Mouse (Mus musculus): ENCODE measurements at regions not wholly inside any gene's neighbourhood (a gene's known extent, or its start where the extent isn't known, plus 50 kb on each side); places are given as distances from the start of the nearest gene placed in this dataset.

DNA sequence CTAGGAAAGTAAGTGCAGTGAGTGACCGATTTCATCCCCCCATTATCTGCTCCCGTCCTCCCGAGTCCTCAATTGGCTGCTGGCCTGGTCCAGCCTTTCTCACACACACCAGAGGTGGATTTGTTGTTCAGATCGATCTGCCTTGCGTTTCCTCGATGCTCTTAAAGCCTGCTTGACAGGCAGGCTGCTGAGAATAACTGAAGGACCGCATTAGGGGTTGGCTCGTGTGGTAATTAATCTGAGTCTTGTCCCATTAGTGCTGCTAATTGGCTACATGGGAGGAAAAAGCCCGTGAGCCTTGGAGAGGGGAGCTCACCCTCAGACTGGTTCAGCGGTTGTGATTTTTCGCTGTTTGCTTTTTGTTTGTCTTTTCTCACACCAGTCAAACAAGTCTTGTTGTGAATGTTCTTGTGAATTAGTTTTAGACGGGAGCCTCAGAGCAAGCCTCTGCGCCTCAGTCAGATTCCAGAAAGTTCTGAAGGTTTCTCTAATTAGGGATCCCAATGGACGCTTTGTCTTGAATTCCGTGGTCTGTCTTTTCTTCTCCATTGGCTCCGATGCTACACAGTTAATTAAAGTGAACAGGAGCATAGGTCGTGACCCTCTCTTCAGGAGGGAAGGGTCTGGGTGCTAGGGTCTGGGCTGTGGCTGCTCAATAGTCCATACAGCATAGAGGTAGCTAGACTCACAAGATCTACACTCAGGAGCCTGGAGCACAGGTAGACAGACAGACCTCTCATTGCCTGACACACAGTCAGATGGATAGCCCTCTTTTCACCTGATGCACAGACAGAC is 226.1 kb upstream of the BB014433 start:
- no peak for TF ChIP-seq POLR2A (IDR thresholded peaks at IDR 0.05; ENCODE audit: control insufficient read depth, low read depth, low read length)
- no peak for TF ChIP-seq CTCF (IDR thresholded peaks at IDR 0.05; ENCODE audit: control insufficient read depth, insufficient read depth, insufficient replicate concordance, low read depth, low read length)
- no peaks in the 10 kb centered on the region for H3K27me3 ChIP-seq (ENCODE audit: control insufficient read depth, insufficient read depth, low read length)
- no peaks in the 10 kb centered on the region for H3K4me1 ChIP-seq (ENCODE audit: control insufficient read depth, insufficient read depth, low read length)
- H3K4me3 ChIP-seq (ENCODE audit: control insufficient read depth, low read depth, low read length) = no peak overlapping the region
- no peak overlapping the region for H3K27ac ChIP-seq (ENCODE audit: control insufficient read depth, insufficient read depth, low read depth, low read length)
- no peaks in the 10 kb centered on the region for H3K36me3 ChIP-seq (ENCODE audit: control insufficient read depth, insufficient read depth, low read length)

DNA sequence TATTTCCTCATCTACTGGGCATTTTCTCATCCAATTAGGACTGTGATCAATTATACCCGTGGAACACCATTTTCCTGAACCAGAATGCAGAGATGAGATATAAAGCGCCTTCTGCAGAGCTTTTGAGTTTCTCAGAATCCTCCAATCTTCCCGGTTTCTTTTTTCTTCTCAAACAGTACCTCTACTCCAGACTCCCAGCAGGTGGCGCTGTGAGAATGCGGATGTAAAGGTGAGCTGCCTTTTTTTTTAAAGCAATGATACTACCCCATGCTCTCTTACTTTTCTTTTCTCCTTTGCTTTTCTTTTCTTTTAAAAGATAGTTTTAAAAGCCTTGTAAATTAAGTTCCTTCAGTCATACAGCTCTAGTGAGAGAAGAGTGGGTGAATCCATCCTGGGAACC is 224.4 kb upstream of the BB014433 start:
- no peak overlapping the region for H3K27ac ChIP-seq (ENCODE audit: control insufficient read depth, insufficient read depth, low read depth, low read length)
- TF ChIP-seq CTCF (IDR thresholded peaks at IDR 0.05; ENCODE audit: control insufficient read depth, insufficient read depth, insufficient replicate concordance, low read depth, low read length) (no peak), POLR2A (IDR thresholded peaks at IDR 0.05; ENCODE audit: control insufficient read depth, low read depth, low read length) (no peak)
- no peaks in the 10 kb centered on the region for H3K36me3 ChIP-seq (ENCODE audit: control insufficient read depth, insufficient read depth, low read length)
- H3K4me1 ChIP-seq (ENCODE audit: control insufficient read depth, insufficient read depth, low read length) = no peaks in the 10 kb centered on the region
- H3K4me3 ChIP-seq (ENCODE audit: control insufficient read depth, low read depth, low read length) = no peak overlapping the region
- no peaks in the 10 kb centered on the region for H3K27me3 ChIP-seq (ENCODE audit: control insufficient read depth, insufficient read depth, low read length)

DNA sequence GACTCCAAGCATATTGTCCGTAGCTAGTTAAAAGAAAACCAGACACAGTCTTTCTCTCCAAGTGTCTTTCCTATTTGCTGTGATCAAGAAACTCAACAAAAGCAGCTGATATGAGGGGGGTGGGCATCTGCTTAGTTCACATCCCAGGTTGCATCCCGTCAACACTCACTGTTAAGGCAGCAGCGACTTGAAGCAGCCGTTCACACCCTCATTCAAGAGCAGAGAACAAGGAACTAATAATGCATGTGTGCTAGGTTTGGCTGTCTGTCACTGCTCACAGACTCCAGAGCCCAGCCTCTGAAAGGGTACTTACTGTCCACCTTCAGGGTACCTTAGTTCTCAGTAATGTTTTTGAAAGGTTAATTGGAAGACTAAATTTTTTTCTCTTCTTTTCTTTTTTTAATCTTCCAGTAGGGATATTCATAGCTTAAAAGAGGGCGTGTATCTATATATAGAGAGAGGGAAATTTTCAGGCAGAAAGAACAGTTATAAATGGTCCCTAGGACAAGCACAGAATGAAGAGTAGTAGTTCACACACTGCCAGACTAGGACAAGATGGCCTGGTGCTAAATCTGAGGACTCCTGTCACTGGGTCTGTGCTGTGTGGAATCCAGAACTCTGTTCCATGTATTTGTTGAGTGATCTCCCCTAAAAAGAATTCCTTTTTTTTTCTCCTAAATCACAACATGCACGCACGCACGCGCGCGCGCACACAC is 199.1 kb upstream of the BB014433 start:
- Histone ChIP-seq H3K27me3 (ENCODE audit: control insufficient read depth, insufficient read depth, low read length) (no peaks in the 10 kb centered on the region), H3K4me1 (ENCODE audit: control insufficient read depth, insufficient read depth, low read length) (no peaks in the 10 kb centered on the region), H3K27ac (ENCODE audit: control insufficient read depth, insufficient read depth, low read depth, low read length) (no peak overlapping the region), H3K36me3 (ENCODE audit: control insufficient read depth, insufficient read depth, low read length) (no peaks in the 10 kb centered on the region), H3K4me3 (ENCODE audit: control insufficient read depth, low read depth, low read length) (no peak overlapping the region)
- TF ChIP-seq CTCF (IDR thresholded peaks at IDR 0.05; ENCODE audit: control insufficient read depth, insufficient read depth, insufficient replicate concordance, low read depth, low read length) = no peak
- TF ChIP-seq POLR2A (IDR thresholded peaks at IDR 0.05; ENCODE audit: control insufficient read depth, low read depth, low read length) = no peak

DNA sequence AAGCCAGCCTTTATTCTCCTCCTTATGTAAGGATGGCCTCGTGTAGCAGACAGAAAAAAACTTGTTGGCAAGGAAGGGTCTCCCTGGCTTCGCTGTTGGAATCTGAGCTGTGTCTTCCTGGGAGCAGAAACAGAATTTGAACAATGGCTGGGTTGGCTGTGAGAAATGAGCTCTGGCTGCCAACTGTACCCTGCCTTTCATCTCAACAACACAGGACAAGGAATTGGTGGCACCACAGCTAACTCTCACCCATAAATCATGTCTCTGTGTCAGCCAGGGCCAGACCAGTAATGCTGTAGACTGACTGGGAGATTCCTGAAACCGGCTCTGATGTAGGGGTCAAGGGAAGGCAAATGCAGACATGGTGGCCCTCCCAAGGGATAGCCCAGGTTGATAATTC is 189.5 kb upstream of the BB014433 start:
- no peak for TF ChIP-seq CTCF (IDR thresholded peaks at IDR 0.05; ENCODE audit: control insufficient read depth, insufficient read depth, insufficient replicate concordance, low read depth, low read length)
- no peak for TF ChIP-seq POLR2A (IDR thresholded peaks at IDR 0.05; ENCODE audit: control insufficient read depth, low read depth, low read length)
- no peak overlapping the region for H3K27ac ChIP-seq (ENCODE audit: control insufficient read depth, insufficient read depth, low read depth, low read length)

DNA sequence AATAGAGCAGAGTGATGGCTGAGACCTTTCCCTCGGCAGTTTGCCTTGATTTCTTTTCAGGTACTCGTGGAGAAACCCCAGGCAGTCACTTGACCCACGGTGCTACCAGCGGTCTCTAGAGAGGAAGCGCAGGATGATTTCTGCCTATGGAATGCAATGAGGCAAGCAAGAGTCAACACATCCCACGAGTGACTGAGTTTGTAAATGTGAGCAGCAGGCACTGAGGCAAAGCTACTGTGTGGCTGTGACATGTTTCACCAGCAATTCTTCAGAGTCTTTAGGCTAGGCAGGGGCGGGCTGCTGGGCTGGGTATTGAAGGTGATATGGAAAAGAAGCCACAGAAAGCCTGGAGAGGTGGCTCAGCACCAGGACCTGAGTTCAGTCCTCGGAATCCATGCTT is 187.4 kb upstream of the BB014433 start:
- H3K36me3 ChIP-seq (ENCODE audit: control insufficient read depth, insufficient read depth, low read length) = no peaks in the 10 kb centered on the region
- H3K27ac ChIP-seq (ENCODE audit: control insufficient read depth, insufficient read depth, low read depth, low read length) = no peak overlapping the region
- H3K4me1 ChIP-seq (ENCODE audit: control insufficient read depth, insufficient read depth, low read length) = no peaks in the 10 kb centered on the region
- H3K27me3 ChIP-seq (ENCODE audit: control insufficient read depth, insufficient read depth, low read length) = no peaks in the 10 kb centered on the region
- H3K4me3 ChIP-seq (ENCODE audit: control insufficient read depth, low read depth, low read length) = no peak overlapping the region
- TF ChIP-seq POLR2A (IDR thresholded peaks at IDR 0.05; ENCODE audit: control insufficient read depth, low read depth, low read length) (no peak), CTCF (IDR thresholded peaks at IDR 0.05; ENCODE audit: control insufficient read depth, insufficient read depth, insufficient replicate concordance, low read depth, low read length) (no peak)

More for the DNA sequence above, 189.5 kb upstream of the BB014433 start:
- no peaks in the 10 kb centered on the region for H3K36me3 ChIP-seq (ENCODE audit: control insufficient read depth, insufficient read depth, low read length)
- no peaks in the 10 kb centered on the region for H3K4me1 ChIP-seq (ENCODE audit: control insufficient read depth, insufficient read depth, low read length)
- H3K27me3 ChIP-seq (ENCODE audit: control insufficient read depth, insufficient read depth, low read length) = no peaks in the 10 kb centered on the region
- H3K4me3 ChIP-seq (ENCODE audit: control insufficient read depth, low read depth, low read length) = no peak overlapping the region

DNA sequence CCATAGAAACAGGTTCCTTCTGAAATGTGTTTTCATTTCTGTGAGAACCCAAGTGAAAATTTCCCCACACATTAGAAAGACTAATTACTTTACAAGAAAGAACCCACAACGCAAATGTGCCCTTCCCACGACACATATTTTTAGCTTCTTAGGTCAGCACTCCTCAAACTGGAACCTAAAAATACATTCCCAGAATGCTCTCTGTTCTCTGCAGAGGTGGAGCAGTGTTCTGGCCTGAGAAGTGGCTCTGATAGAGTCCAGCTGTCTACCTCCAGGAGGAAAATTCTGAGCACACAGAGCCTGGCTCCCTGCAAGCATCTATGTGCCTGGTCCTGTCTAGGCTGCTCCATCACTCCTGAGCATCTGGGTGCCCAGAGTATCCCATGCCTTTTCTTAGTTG is 184.3 kb upstream of the BB014433 start:
- H3K4me3 ChIP-seq (ENCODE audit: control insufficient read depth, low read depth, low read length) = no peak overlapping the region
- TF ChIP-seq CTCF (IDR thresholded peaks at IDR 0.05; ENCODE audit: control insufficient read depth, insufficient read depth, insufficient replicate concordance, low read depth, low read length) = no peak
- no peak for TF ChIP-seq POLR2A (IDR thresholded peaks at IDR 0.05; ENCODE audit: control insufficient read depth, low read depth, low read length)
- no peaks in the 10 kb centered on the region for H3K36me3 ChIP-seq (ENCODE audit: control insufficient read depth, insufficient read depth, low read length)
- H3K27ac ChIP-seq (ENCODE audit: control insufficient read depth, insufficient read depth, low read depth, low read length) = no peak overlapping the region
- no peaks in the 10 kb centered on the region for H3K27me3 ChIP-seq (ENCODE audit: control insufficient read depth, insufficient read depth, low read length)
- H3K4me1 ChIP-seq (ENCODE audit: control insufficient read depth, insufficient read depth, low read length) = no peaks in the 10 kb centered on the region

DNA sequence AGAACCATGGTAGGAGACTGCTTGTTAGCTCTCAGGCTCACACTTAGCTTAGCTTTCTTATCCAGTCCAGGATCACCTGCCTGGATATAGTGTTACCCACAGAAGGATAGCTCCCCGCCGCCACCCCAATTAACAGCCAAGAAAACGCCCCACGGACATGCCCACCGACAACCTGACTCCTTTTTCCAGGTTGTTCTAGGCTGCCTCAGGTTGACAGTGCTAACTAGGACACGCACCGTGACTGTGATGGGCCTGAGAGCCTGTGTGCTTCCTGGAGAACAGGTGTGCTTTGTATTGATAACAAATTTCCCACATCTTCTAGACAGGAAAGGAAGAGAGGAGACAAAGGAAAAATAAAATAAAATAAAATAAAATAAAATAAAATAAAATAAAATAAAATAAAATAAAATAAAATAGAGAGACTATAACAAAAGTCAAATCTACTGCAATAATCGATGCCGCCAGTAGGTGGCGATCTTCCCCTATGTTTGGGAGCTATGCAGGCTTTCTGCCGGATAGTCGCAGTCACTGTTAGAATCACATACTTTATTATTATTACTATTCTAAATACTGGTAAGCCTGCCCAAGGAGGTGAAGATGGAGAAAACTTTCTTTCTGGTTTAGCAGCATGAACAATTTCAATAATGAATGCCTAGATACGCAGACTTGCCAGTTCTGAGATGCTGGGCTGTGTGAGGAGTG is 175.5 kb upstream of the BB014433 start:
- no peaks in the 10 kb centered on the region for H3K4me1 ChIP-seq (ENCODE audit: control insufficient read depth, insufficient read depth, low read length)
- H3K27me3 ChIP-seq (ENCODE audit: control insufficient read depth, insufficient read depth, low read length) = no peaks in the 10 kb centered on the region
- no peaks in the 10 kb centered on the region for H3K36me3 ChIP-seq (ENCODE audit: control insufficient read depth, insufficient read depth, low read length)
- TF ChIP-seq CTCF (IDR thresholded peaks at IDR 0.05; ENCODE audit: control insufficient read depth, insufficient read depth, insufficient replicate concordance, low read depth, low read length) (peak; percentile 62; the same call in 1 of the 2 replicates), POLR2A (IDR thresholded peaks at IDR 0.05; ENCODE audit: control insufficient read depth, low read depth, low read length) (no peak)
- no peak overlapping the region for H3K4me3 ChIP-seq (ENCODE audit: control insufficient read depth, low read depth, low read length)
- H3K27ac ChIP-seq (ENCODE audit: control insufficient read depth, insufficient read depth, low read depth, low read length) = no peak overlapping the region

All from testis, adult 2 months (tissue).